Mouse (Mus musculus): ENCODE measurements around the gene Nrxn2. TPM values are rescaled to one million over a fixed set of nuclear protein-coding genes. Genes with fewer than 3 reads are reported as not detected.

Gene Nrxn2
- total RNA-seq, 2 experiments from 2014 or later, result 4.3 to 4.8 TPM

- DNase-seq, result no peak
These were observed 100.1 kb downstream of the Nrxn2 start for GRCm38 (mm10) chr19:6518601-6519000.

DNA sequence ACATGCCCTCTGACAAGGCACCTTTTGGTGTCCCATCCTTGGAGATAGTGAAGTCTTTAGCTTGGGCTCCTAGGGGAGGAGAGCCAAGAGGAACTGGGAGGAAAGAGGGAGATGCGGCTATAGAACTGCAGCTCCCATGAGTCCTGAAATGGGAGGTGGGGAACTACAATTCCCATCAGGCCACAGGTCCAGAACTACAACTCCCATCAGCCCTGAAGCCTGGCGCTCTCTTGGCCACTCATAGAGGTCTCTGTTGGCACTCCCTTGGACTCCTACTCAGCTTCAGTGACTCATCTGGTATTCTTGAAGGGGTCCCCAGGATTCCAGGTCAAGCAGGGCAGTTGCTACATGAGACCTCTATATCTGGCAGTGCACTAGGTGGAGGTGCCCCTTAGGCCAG is 101.0 kb downstream of the Nrxn2 start:
- DNase-seq, result no peak

DNA sequence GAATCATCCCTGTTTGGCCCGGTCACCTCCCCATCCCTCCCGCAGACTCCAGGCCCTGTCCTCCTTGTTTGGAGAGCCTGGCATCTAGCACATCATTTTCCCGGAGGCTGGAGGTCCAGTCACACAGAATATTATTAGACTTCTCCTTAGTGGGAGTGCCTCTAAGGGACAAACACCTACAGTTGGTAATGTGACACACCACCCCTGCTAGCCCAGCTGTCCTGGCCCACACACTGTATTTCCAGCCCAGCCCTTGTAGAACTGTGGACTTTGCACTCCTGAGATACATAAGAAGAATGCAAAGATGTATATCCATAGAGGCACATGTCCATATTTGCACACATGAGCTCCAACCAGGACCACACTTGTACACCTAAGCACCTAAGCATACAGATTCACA is 103.1 kb downstream of the Nrxn2 start:
- DNase-seq, result no peak

GRCm38 (mm10) chr19:6522289-6522688 is 103.8 kb downstream of the Nrxn2 start:
- DNase-seq, result no peak

DNA sequence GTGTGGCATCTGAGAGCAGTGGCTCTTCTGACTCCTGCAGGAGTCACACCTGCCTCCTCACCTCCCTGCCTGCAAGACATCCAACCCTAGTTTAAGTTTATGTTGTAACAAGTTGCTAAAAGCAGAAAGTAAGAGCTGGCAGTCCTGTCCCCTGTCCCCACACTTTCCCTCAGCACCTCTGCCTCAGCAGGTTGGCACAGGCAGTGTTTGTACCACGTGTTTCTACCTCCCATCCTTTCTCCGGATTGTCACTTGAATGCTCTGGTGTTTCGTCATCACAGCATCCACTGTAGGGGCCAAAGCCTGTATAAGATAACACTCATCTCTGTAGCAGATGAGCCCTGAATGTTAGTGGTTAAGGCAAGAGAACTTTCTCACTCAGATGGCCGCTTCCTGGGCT is 106.5 kb downstream of the Nrxn2 start:
- no peak for DNase-seq

DNA sequence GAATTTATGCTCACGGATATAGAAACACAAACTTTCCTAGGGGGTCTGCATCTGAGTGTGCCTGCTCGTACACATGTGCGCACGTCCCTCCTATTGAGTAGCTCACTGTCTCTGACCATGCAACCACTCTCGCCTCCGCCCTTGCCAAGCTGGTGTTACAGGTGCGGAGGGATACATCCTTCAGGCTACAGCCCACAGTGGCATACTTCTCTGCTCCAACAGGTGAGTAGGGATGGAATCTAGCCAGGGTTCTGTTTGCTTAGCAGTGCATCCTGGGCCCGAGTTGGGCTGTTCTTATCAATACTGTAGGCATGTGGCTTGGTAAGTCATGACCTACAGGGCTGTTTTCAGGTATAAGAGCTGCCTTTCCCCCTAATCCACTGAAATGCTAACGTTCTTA is 107.5 kb downstream of the Nrxn2 start:
- no peak for DNase-seq

- DNase-seq, result no peak
These were observed 108.9 kb downstream of the Nrxn2 start for GRCm38 (mm10) chr19:6527439-6527838.

- DNase-seq, result no peak
These were observed 109.5 kb downstream of the Nrxn2 start for GRCm38 (mm10) chr19:6527839-6528531.

DNA sequence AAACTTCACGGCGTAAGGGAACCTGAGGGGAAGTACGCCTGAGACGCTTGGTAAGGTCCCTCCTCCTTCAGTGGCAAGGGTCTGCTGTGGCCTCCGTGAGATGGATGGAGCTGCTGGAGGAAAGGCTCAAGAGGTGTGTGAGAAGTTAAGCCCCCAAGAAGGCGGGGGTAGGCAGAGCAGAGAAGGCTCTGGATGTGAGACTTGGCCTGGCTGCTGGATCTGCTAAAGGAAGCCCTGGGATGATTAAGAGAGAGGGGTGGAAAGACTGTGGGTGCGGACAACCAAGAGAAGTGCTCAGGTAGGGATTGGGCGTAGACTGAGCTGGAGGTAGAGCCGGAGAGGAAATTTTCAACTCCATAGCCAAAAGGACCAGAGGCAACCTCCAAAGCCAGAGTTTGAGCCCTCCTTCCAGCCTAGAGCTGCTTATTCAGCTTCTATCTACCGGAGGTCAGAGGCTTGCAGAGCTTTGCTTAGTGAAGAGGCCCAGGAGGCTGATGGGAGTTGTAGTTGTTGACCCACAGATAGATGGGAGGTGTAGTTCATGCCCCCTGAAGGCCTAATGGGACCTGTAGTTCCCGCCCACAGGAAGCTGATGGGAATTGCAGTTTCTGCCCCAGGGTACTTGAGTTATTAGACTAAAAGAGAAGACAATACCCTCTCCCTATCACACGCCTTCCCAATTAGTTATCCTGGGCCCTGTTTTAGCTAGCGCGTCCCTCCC is 110.9 kb downstream of the Nrxn2 start:
- DNase-seq, result peak; percentile 53 to 66

GRCm38 (mm10) chr19:6530359-6530758 is 111.8 kb downstream of the Nrxn2 start:
- peak in 1 of 2 experiments; percentile 14 for DNase-seq

DNA sequence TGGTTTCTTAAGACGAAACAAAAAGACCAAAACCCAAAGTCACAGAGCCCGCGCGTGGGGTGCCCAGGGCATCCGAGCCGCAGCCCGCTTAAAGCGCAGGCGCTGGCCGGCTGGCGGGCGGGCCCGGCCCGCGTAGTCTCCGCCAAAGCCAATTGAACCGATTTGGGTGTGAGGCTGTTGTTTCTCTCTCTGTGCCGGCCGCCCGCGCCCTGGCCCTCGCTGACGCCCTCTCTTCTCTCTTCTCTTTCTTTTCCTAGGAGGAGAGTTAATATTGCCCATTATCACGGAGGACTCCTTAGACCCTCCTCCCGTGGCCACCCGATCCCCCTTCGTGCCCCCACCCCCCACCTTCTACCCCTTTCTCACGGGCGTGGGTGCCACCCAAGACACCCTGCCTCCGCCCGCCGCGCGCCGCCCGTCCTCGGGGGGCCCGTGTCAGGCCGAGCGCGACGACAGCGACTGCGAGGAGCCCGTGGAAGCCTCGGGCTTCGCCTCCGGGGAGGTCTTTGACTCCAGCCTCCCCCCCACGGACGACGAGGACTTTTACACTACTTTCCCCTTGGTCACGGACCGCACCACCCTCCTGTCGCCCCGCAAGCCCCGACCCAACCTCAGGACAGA is 112.6 kb downstream of the Nrxn2 start:
- DNase-seq, result peak; percentile 59 to 74

DNA sequence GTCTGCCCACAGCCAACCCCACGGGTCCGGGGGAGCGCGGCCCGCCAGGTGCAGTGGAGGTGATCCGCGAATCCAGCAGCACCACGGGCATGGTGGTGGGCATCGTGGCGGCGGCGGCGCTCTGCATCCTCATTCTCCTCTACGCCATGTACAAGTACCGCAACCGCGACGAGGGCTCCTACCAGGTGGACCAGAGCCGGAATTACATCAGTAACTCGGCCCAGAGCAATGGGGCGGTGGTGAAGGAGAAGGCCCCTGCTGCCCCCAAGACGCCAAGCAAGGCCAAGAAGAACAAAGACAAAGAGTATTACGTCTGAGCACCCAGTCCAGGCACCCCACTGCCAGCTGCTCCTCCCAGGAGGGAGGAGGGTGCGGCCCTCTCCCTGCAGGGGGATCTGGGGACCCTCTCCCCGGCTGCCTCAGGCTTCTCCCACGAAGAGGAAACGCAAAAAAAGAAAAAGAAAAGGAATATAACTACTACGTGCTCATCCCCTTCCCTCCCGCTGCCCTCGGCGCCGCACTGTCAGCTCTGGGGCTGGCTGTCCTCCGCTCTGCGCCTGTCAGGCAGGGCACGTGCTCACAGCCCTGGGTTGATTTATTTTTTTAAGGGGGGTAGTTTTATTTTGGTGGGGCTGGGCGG is 113.4 kb downstream of the Nrxn2 start:
- DNase-seq, result peak; percentile 53 to 66

DNA sequence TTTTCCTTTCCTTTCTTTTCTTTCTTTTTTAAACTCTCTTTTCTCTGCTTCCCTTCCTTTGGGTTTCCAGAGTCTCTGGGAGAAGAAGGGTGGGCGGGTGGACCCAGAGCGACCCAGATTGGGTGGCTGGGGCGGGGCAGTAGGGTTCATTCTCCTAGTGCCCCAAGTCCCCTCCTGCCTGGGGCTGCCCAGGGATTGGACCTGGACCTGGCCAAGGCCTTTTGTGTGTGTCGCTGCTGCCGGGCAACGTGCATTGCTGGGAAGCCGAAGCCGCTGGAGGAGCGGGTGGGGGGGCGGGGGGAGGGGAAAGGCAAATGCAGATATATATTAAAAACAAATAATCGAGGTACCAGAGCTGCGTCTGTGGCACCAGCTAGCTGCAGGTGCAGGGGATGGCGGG is 114.1 kb downstream of the Nrxn2 start:
- peak; percentile 39 to 57 for DNase-seq

DNA sequence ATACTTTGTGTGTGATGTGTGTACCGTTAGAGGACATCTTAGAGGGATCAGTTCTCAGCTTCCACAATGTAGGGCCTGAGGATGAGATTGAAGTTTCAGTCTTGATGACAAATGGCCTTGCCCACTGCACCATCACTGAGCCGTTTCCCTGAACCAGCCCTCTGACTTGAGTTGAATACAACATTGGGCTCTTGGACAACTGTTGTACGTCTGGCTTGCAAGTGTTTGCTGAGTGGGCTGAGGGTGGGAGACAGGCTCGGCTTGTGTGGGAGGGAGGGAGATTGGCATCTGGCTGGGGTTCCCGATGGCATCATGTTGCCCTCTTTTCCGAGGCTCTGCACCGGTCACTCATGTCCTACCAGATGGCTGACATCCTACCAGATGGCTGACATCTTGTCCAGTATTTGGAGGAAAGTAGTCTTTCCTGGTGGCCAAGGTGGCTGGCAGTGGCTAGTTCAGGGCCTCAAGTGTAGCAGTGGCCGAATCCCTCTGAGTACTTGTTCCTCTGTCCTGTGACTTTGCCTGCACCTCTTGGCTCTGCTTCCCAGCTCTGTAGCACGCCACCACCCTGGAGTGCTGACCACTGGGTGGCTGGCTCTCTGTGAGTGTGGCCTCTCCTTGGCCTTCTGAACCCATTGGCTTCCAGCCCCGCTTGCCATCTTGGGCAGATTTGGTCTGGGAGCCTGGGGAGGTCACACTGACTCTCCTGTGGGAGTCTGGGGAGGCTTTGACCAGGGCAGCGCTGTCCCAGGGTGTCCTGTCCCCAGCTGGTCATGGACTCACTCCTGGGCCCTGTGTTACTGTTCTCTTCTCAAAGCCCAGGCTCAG is 115.0 kb downstream of the Nrxn2 start:
- peak in 1 of 2 experiments; percentile 10 for DNase-seq

- no peak for DNase-seq
These were observed 115.5 kb downstream of the Nrxn2 start for GRCm38 (mm10) chr19:6534118-6534415.

- DNase-seq, result no peak
These were observed 117.7 kb downstream of the Nrxn2 start for GRCm38 (mm10) chr19:6536201-6536600.

DNA sequence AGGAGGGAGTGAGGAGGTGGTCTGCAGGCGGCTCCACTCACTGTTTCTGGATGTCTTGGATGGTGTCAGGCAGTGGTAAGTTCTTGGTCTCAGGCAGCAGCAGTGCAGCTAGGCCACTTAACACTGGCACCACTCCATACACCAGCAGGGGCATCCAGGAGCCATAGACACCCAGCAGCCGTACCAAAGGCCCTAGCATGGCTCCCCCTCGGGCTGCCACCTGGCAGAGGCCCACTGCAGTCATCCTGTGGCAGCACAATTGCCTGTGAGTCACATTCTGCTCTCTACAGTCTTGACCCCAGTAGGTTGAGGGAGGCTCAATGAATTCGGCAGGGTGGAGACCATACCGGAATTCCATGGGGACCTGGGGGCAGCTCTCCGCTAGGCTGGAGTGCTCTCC is 118.2 kb downstream of the Nrxn2 start:
- DNase-seq, result no peak

DNA sequence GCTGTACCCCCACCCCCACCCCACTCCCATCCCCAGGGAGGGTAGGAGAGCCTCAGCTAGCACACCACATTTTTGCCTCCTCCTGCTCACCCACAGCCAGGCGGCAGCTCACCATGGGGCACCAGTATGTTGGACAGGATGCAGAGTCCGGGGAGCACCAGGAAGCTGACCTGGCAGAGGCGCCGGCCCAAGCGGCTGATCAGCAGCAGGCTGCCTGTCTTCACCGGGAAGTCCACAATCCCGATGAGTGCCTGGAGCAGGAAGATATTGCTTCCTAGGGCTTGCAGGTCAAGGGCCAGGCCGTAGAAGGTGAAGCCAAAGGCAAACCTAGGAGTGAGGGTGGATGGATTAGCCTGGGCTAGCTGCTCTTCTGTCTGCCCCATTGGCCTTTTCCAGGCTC is 119.0 kb downstream of the Nrxn2 start:
- DNase-seq, result no peak

- DNase-seq, result no peak
These were observed 120.0 kb downstream of the Nrxn2 start for GRCm38 (mm10) chr19:6538546-6538945.

GRCm38 (mm10) chr19:6539592-6539991 is 121.1 kb downstream of the Nrxn2 start:
- peak; percentile 10 to 43 for DNase-seq

DNA sequence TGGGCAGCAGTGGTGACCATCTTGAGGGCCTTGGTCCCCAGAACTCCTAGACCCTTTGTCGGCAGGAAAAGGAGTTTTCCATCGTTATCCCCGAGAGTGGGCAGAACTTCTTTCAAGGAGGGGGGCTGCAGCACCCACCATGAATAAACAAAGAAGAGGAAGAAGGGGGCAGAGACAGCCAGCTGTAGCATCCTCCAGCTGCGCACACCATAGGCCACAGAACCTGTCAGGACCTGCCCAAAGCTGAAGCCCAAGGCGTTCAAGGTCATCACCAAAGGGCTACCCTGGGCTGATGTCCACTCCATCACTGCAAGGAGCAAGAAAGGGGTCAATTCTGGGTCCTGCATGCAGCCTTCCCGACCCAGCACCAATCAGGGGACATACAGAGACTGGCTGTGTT is 121.7 kb downstream of the Nrxn2 start:
- no peak for DNase-seq

DNA sequence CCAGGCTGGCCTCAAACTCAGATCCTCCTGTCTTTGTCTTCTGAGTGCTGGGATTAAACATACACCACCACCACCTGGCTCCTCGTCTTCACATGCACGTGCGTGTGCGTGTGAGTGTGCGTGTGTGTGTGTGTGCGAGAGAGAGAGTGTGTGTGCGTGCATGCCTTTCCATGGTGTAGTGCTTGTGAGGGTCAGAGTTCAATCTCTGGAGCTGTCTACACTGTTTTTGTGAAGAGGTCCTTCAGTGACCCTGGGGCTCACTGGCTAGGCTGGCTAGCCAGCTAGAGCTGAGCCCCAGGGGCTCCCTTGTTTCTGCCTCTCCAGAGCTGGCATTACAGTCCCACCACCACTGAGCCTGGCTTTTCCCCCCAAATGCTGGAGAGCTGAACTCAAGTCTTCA is 123.0 kb downstream of the Nrxn2 start:
- DNase-seq, result no peak
